Mouse (Mus musculus): ENCODE measurements at regions not wholly inside any gene's neighbourhood (a gene's known extent, or its start where the extent isn't known, plus 50 kb on each side); places are given as distances from the start of the nearest gene placed in this dataset.
A peak's percentile ranks its signal among the peaks of the same experiment; 100 is the strongest.

GRCm38 (mm10) chr3:5467777-5468176 is 282.8 kb upstream of the Gm8797 start:
- H3K27me3 ChIP-seq: no peaks in the 10 kb centered on the region
- no peak overlapping the region for H3K9ac ChIP-seq
- no peaks in the 10 kb centered on the region for H3K9me3 ChIP-seq
- 65% methylated on average over 2 of the region's 2 CpGs for WGBS
- no peaks in the 10 kb centered on the region for H3K36me3 ChIP-seq
- no peaks in the 10 kb centered on the region for H3K4me1 ChIP-seq (replicated peaks)
- H3K4me2 ChIP-seq: no peak overlapping the region
- ATAC-seq (ENCODE audit: low read depth): peak; percentile 50; the same call in 1 of the 2 replicates
- H3K27ac ChIP-seq (replicated peaks): no peak overlapping the region
- H3K4me3 ChIP-seq: no peak overlapping the region

GRCm38 (mm10) chr3:5497756-5498155 is 252.8 kb upstream of the Gm8797 start:
- Histone ChIP-seq H3K9ac (no peak overlapping the region), H3K4me2 (no peak overlapping the region), H3K4me1 (replicated peaks) (no peaks in the 10 kb centered on the region), H3K9me3 (no peaks in the 10 kb centered on the region), H3K36me3 (no peaks in the 10 kb centered on the region), H3K4me3 (no peak overlapping the region), H3K27me3 (no peaks in the 10 kb centered on the region), H3K27ac (replicated peaks) (no peak overlapping the region)
- no peak for ATAC-seq (ENCODE audit: low read depth)

All from neural tube, embryonic 13.5 days (tissue).